Mouse (Mus musculus) heart, adult 2 months (tissue): ENCODE data around the gene Gm49711.

ENCODE experiments used
- CTCF ChIP-seq: fragments of 200-600 bp; IDR thresholded peaks from 2 replicates; pipeline ENCODE4 v1.8.1; 2022; ENCODE audit warnings: antibody characterized with exemption, mild to moderate bottlenecking, moderate library complexity
- EP300 ChIP-seq: fragments of 200-500 bp; IDR thresholded peaks from 2 replicates; pipeline ENCODE4 v1.6.1; 2011; ENCODE audit warnings: low read depth, low read length, control low read depth; ENCODE audit not compliant: insufficient read depth

- TF ChIP-seq CTCF: no peak
- TF ChIP-seq EP300: no peak
Observed at GRCm38 (mm10) chr16:92158461-92159091, 100.5 kb downstream of the Gm49711 start.
